Mouse (Mus musculus) midbrain, embryonic 15.5 days (tissue): ENCODE results near the gene Trpv2. TPM values are rescaled to one million over a fixed set of nuclear protein-coding genes. Genes with fewer than 3 reads are reported as not detected.

ENCODE experiments used
- ATAC-seq: fragments of 200-750 bp; cut with Nextera tagmentation; replicated peaks from 2 replicates; pipeline ENCODE4 v1.8.0; 2017; ENCODE audit warnings: moderate TSS enrichment
- H3K27ac ChIP-seq: fragments of 300-500 bp; sonication (generic); 2 replicates; pipeline ENCODE4 v1.5.1; 2015; ENCODE audit warnings: mild to moderate bottlenecking, inconsistent platforms
- H3K27me3 ChIP-seq: fragments of 300-500 bp; sonication (generic); replicated peaks from 2 replicates; pipeline ENCODE4 v1.6.1; 2015; ENCODE audit warnings: inconsistent platforms
- H3K36me3 ChIP-seq: fragments of 300-500 bp; sonication (generic); replicated peaks from 2 replicates; pipeline ENCODE4 v1.6.1; 2015; ENCODE audit warnings: inconsistent platforms
- H3K4me1 ChIP-seq: fragments of 300-500 bp; sonication (generic); 2 replicates; pipeline ENCODE4 v1.6.1; 2015; ENCODE audit warnings: inconsistent platforms
- H3K4me2 ChIP-seq: fragments of 300-500 bp; sonication (generic); 2 replicates; pipeline ENCODE4 v1.6.1; 2015; ENCODE audit warnings: inconsistent platforms, mild to moderate bottlenecking, moderate library complexity
- H3K4me3 ChIP-seq: fragments of 300-500 bp; sonication (generic); 2 replicates; pipeline ENCODE4 v1.5.1; 2015; ENCODE audit warnings: mild to moderate bottlenecking, inconsistent platforms
- H3K9ac ChIP-seq: fragments of 300-500 bp; sonication (generic); 2 replicates; pipeline ENCODE4 v1.6.1; 2015; ENCODE audit warnings: mild to moderate bottlenecking, inconsistent platforms
- H3K9me3 ChIP-seq: fragments of 300-500 bp; sonication (generic); 2 replicates; pipeline ENCODE4 v1.6.1; 2016; ENCODE audit warnings: inconsistent platforms
- WGBS: fragments of 180-500 bp; shearing (Covaris S2); methylation state at CpG from one replicate; pipeline ENCODE4 v1.1.7; 2015; ENCODE audit warnings: mixed read lengths; 5-methylcytosine and 5-hydroxymethylcytosine counted together
- polyA plus RNA-seq: library from polyadenylated mRNA; unstranded; fragments of >200 nt; fragmentation: Nextera tagmentation; extraction: Ambion mirVana; gene quantifications from 2 replicates; pipeline ENCODE4 v1.2.1, GENCODE M21; 2015

Trpv2 gene
- polyA plus RNA-seq, 1 experiment from 2014 or later: 35.8 TPM

- Histone ChIP-seq H3K27ac (no peak overlapping the region), H3K4me2 (no peak overlapping the region), H3K27me3 (no peaks in the 10 kb centered on the region), H3K36me3 (peaks cover 3% of the 10 kb centered on the region; the same call in 1 of the 2 replicates), H3K4me3 (no peak overlapping the region), H3K9ac (no peak overlapping the region), H3K4me1 (peaks cover 9% of the 10 kb centered on the region; the same call in 1 of the 2 replicates), H3K9me3 (no peaks in the 10 kb centered on the region)
- 86% methylated on average over 4 of the region's 4 CpGs for WGBS
- no peak for ATAC-seq
Observed at GRCm38 (mm10) chr11:62621586-62622283, 47.4 kb downstream of the Trpv2 start.

GRCm38 (mm10) chr11:62622850-62623249 lies 48.6 kb downstream of the Trpv2 start:
- Histone ChIP-seq H3K36me3 (no peaks in the 10 kb centered on the region), H3K9me3 (no peaks in the 10 kb centered on the region), H3K4me2 (no peak overlapping the region), H3K9ac (no peak overlapping the region), H3K4me1 (peaks cover 10% of the 10 kb centered on the region; the same call in 1 of the 2 replicates), H3K4me3 (no peak overlapping the region), H3K27me3 (no peaks in the 10 kb centered on the region), H3K27ac (no peak overlapping the region)
- no peak for ATAC-seq
- WGBS: 33% methylated on average over 4 of the region's 4 CpGs

GRCm38 (mm10) chr11:62624341-62625291 lies 50.3 kb downstream of the Trpv2 start:
- 0 out of 2 replicates have a peak, but pooled peaks have one; percentile 16 for ATAC-seq

GRCm38 (mm10) chr11:62629352-62630224 lies 55.3 kb downstream of the Trpv2 start:
- H3K27me3 ChIP-seq: no peaks in the 10 kb centered on the region
- 4% methylated on average over 9 of the region's 9 CpGs for WGBS
- peaks cover 41% of the 10 kb centered on the region for H3K4me1 ChIP-seq
- no peak overlapping the region; the same call in 1 of the 2 replicates for H3K9ac ChIP-seq
- ATAC-seq: peak; percentile 24; the same call in 1 of the 2 replicates
- H3K36me3 ChIP-seq: no peaks in the 10 kb centered on the region
- H3K4me3 ChIP-seq: no peak overlapping the region
- H3K27ac ChIP-seq: peak overlapping the region; percentile 83
- H3K4me2 ChIP-seq: peak overlapping the region; percentile 42; the same call in 1 of the 2 replicates
- no peaks in the 10 kb centered on the region for H3K9me3 ChIP-seq

More at GRCm38 (mm10) chr11:62624341-62625291, 50.3 kb downstream of the Trpv2 start:
- Histone ChIP-seq H3K4me2 (no peak overlapping the region), H3K4me1 (peaks cover 27% of the 10 kb centered on the region), H3K9me3 (no peaks in the 10 kb centered on the region), H3K36me3 (no peaks in the 10 kb centered on the region), H3K27me3 (no peaks in the 10 kb centered on the region), H3K4me3 (no peak overlapping the region), H3K9ac (no peak overlapping the region), H3K27ac (peak overlapping the region; percentile 35)
- WGBS: 63% methylated on average over 10 of the region's 10 CpGs

- H3K36me3 ChIP-seq: no peaks in the 10 kb centered on the region
- H3K27me3 ChIP-seq: no peaks in the 10 kb centered on the region
- 4% methylated on average over 11 of the region's 11 CpGs for WGBS
- peak overlapping the region; percentile 38 for H3K9ac ChIP-seq
- H3K4me3 ChIP-seq: peak overlapping the region; percentile 10; the same call in 1 of the 2 replicates
- no peaks in the 10 kb centered on the region for H3K9me3 ChIP-seq
- peak; percentile 79 for ATAC-seq
- H3K27ac ChIP-seq: peak overlapping the region; percentile 83
- peaks cover 35% of the 10 kb centered on the region for H3K4me1 ChIP-seq
- H3K4me2 ChIP-seq: peak overlapping the region; percentile 42
Observed at GRCm38 (mm10) chr11:62630225-62630821, 56.0 kb downstream of the Trpv2 start.

- Histone ChIP-seq H3K9me3 (no peaks in the 10 kb centered on the region), H3K4me2 (no peak overlapping the region), H3K9ac (no peak overlapping the region), H3K36me3 (no peaks in the 10 kb centered on the region), H3K27me3 (no peaks in the 10 kb centered on the region), H3K4me3 (no peak overlapping the region), H3K4me1 (peaks cover 35% of the 10 kb centered on the region), H3K27ac (peak overlapping the region; percentile 83; the same call in 1 of the 2 replicates)
- 34% methylated on average over 4 of the region's 4 CpGs for WGBS
- no peak for ATAC-seq
Observed at GRCm38 (mm10) chr11:62631138-62631537, 56.9 kb downstream of the Trpv2 start.

GRCm38 (mm10) chr11:62635406-62635805 lies 61.1 kb downstream of the Trpv2 start:
- WGBS: 82% methylated on average over 3 of the region's 3 CpGs
- ATAC-seq: no peak
- Histone ChIP-seq H3K27ac (no peak overlapping the region), H3K9ac (no peak overlapping the region), H3K4me2 (no peak overlapping the region), H3K4me1 (peaks cover 10% of the 10 kb centered on the region), H3K9me3 (no peaks in the 10 kb centered on the region), H3K27me3 (no peaks in the 10 kb centered on the region), H3K36me3 (no peaks in the 10 kb centered on the region), H3K4me3 (no peak overlapping the region)

GRCm38 (mm10) chr11:62636105-62636839 lies 62.0 kb downstream of the Trpv2 start:
- Histone ChIP-seq H3K4me1 (peaks cover 1% of the 10 kb centered on the region), H3K9ac (no peak overlapping the region), H3K4me3 (no peak overlapping the region), H3K4me2 (no peak overlapping the region), H3K9me3 (no peaks in the 10 kb centered on the region), H3K36me3 (no peaks in the 10 kb centered on the region), H3K27me3 (no peaks in the 10 kb centered on the region), H3K27ac (no peak overlapping the region)
- WGBS: 61% methylated on average over 11 of the region's 11 CpGs
- no peak for ATAC-seq

GRCm38 (mm10) chr11:62636840-62637221 lies 62.5 kb downstream of the Trpv2 start:
- no peaks in the 10 kb centered on the region for H3K27me3 ChIP-seq
- no peaks in the 10 kb centered on the region for H3K9me3 ChIP-seq
- 91% methylated on average over 3 of the region's 3 CpGs for WGBS
- H3K9ac ChIP-seq: no peak overlapping the region
- no peak for ATAC-seq
- no peak overlapping the region for H3K27ac ChIP-seq
- no peaks in the 10 kb centered on the region for H3K36me3 ChIP-seq
- H3K4me2 ChIP-seq: no peak overlapping the region
- no peak overlapping the region for H3K4me3 ChIP-seq
- H3K4me1 ChIP-seq: peaks cover 2% of the 10 kb centered on the region; the same call in 1 of the 2 replicates

GRCm38 (mm10) chr11:62637401-62637800 lies 63.1 kb downstream of the Trpv2 start:
- 76% methylated on average over 5 of the region's 5 CpGs for WGBS
- H3K4me2 ChIP-seq: no peak overlapping the region
- H3K36me3 ChIP-seq: no peaks in the 10 kb centered on the region
- no peaks in the 10 kb centered on the region for H3K27me3 ChIP-seq
- ATAC-seq: no peak
- no peak overlapping the region for H3K27ac ChIP-seq
- peaks cover 4% of the 10 kb centered on the region; the same call in 1 of the 2 replicates for H3K4me1 ChIP-seq
- no peak overlapping the region for H3K9ac ChIP-seq
- H3K4me3 ChIP-seq: no peak overlapping the region
- H3K9me3 ChIP-seq: no peaks in the 10 kb centered on the region

- no peak overlapping the region for H3K4me3 ChIP-seq
- H3K9me3 ChIP-seq: no peaks in the 10 kb centered on the region
- 77% methylated on average over 6 of the region's 6 CpGs for WGBS
- ATAC-seq: no peak
- H3K4me2 ChIP-seq: no peak overlapping the region
- no peak overlapping the region for H3K9ac ChIP-seq
- no peaks in the 10 kb centered on the region for H3K36me3 ChIP-seq
- H3K27ac ChIP-seq: no peak overlapping the region
- peaks cover 4% of the 10 kb centered on the region; the same call in 1 of the 2 replicates for H3K4me1 ChIP-seq
- H3K27me3 ChIP-seq: no peaks in the 10 kb centered on the region
Observed at GRCm38 (mm10) chr11:62637806-62638205, 63.5 kb downstream of the Trpv2 start.
